Mouse (Mus musculus): ENCODE results near the gene Scgb3a1. TPM values are rescaled to one million over a fixed set of nuclear protein-coding genes. Genes with fewer than 3 reads are reported as not detected.

Scgb3a1 gene
- polyA plus RNA-seq, 1 experiment from 2014 or later, result not detected

GRCm38 (mm10) chr11:49662292-49662780 is 1.1 kb upstream of the Scgb3a1 start:
- Histone ChIP-seq H3K4me1 (no peaks in the 10 kb centered on the region), H3K9ac (no peak overlapping the region)
- 58% methylated on average over 15 of the region's 15 CpGs for WGBS

GRCm38 (mm10) chr11:49664262-49665140 is 1.1 kb downstream of the Scgb3a1 start:
- Histone ChIP-seq H3K4me1 (no peaks in the 10 kb centered on the region), H3K4me3 (replicated peaks) (no peak overlapping the region), H3K27ac (no peak overlapping the region), H3K36me3 (peaks cover 14% of the 10 kb centered on the region), H3K4me2 (no peak overlapping the region), H3K9me3 (replicated peaks) (no peaks in the 10 kb centered on the region), H3K9ac (no peak overlapping the region), H3K27me3 (no peaks in the 10 kb centered on the region)
- 0 out of 2 replicates have a peak, but pooled peaks have one; percentile 34 for ATAC-seq (replicated peaks; ENCODE audit: low FRiP score)
- 77% methylated on average over 12 of the region's 12 CpGs for WGBS

More at GRCm38 (mm10) chr11:49662292-49662780, 1.1 kb upstream of the Scgb3a1 start:
- Histone ChIP-seq H3K27me3 (no peaks in the 10 kb centered on the region), H3K27ac (no peak overlapping the region), H3K4me2 (no peak overlapping the region), H3K4me3 (replicated peaks) (no peak overlapping the region), H3K9me3 (replicated peaks) (no peaks in the 10 kb centered on the region), H3K36me3 (no peaks in the 10 kb centered on the region)
- no peak for ATAC-seq (replicated peaks; ENCODE audit: low FRiP score)

- Histone ChIP-seq H3K27ac (no peak overlapping the region), H3K36me3 (peaks cover 21% of the 10 kb centered on the region), H3K9me3 (replicated peaks) (no peaks in the 10 kb centered on the region), H3K4me3 (replicated peaks) (no peak overlapping the region), H3K4me1 (no peaks in the 10 kb centered on the region), H3K4me2 (no peak overlapping the region), H3K9ac (no peak overlapping the region), H3K27me3 (no peaks in the 10 kb centered on the region)
- 79% methylated on average over 4 of the region's 4 CpGs for WGBS
- ATAC-seq (replicated peaks; ENCODE audit: low FRiP score), result no peak
Observed at GRCm38 (mm10) chr11:49665462-49665861, 2.1 kb downstream of the Scgb3a1 start.

- H3K4me3 ChIP-seq (replicated peaks), result no peak overlapping the region
- 80% methylated on average over 3 of the region's 3 CpGs for WGBS
- H3K27ac ChIP-seq, result no peak overlapping the region
- H3K36me3 ChIP-seq, result peaks cover 77% of the 10 kb centered on the region
- ATAC-seq (replicated peaks; ENCODE audit: low FRiP score), result no peak
- H3K4me1 ChIP-seq, result no peaks in the 10 kb centered on the region
- H3K27me3 ChIP-seq, result no peaks in the 10 kb centered on the region
- H3K9me3 ChIP-seq (replicated peaks), result no peaks in the 10 kb centered on the region
- no peak overlapping the region for H3K4me2 ChIP-seq
- no peak overlapping the region for H3K9ac ChIP-seq
Observed at GRCm38 (mm10) chr11:49673433-49673832, 10.0 kb downstream of the Scgb3a1 start.

- H3K4me2 ChIP-seq, result no peak overlapping the region
- no peak for ATAC-seq (replicated peaks; ENCODE audit: low FRiP score)
- 91% methylated on average over 12 of the region's 12 CpGs for WGBS
- H3K27me3 ChIP-seq, result no peaks in the 10 kb centered on the region
- H3K27ac ChIP-seq, result no peak overlapping the region
- no peak overlapping the region for H3K9ac ChIP-seq
- H3K9me3 ChIP-seq (replicated peaks), result no peaks in the 10 kb centered on the region
- H3K4me1 ChIP-seq, result no peaks in the 10 kb centered on the region
- H3K4me3 ChIP-seq (replicated peaks), result no peak overlapping the region
- peaks cover 90% of the 10 kb centered on the region for H3K36me3 ChIP-seq
Observed at GRCm38 (mm10) chr11:49684237-49684973, 21.0 kb downstream of the Scgb3a1 start.

- Histone ChIP-seq H3K9ac (no peak overlapping the region), H3K4me3 (replicated peaks) (no peak overlapping the region), H3K36me3 (peaks cover 80% of the 10 kb centered on the region), H3K4me2 (no peak overlapping the region), H3K27ac (no peak overlapping the region), H3K9me3 (replicated peaks) (no peaks in the 10 kb centered on the region), H3K27me3 (no peaks in the 10 kb centered on the region), H3K4me1 (no peaks in the 10 kb centered on the region)
- 94% methylated on average over 3 of the region's 3 CpGs for WGBS
- no peak for ATAC-seq (replicated peaks; ENCODE audit: low FRiP score)
Observed at GRCm38 (mm10) chr11:49695013-49695412, 31.6 kb downstream of the Scgb3a1 start.

GRCm38 (mm10) chr11:49695695-49696094 is 32.3 kb downstream of the Scgb3a1 start:
- Histone ChIP-seq H3K4me1 (no peaks in the 10 kb centered on the region), H3K27me3 (no peaks in the 10 kb centered on the region), H3K27ac (no peak overlapping the region), H3K9me3 (replicated peaks) (no peaks in the 10 kb centered on the region), H3K9ac (no peak overlapping the region), H3K36me3 (peaks cover 75% of the 10 kb centered on the region), H3K4me3 (replicated peaks) (no peak overlapping the region), H3K4me2 (no peak overlapping the region)
- no peak for ATAC-seq (replicated peaks; ENCODE audit: low FRiP score)
- WGBS, result 88% methylated on average over 2 of the region's 2 CpGs

- Histone ChIP-seq H3K4me3 (replicated peaks) (no peak overlapping the region), H3K36me3 (peaks cover 75% of the 10 kb centered on the region), H3K27ac (no peak overlapping the region), H3K9me3 (replicated peaks) (no peaks in the 10 kb centered on the region), H3K9ac (no peak overlapping the region), H3K4me2 (no peak overlapping the region), H3K27me3 (no peaks in the 10 kb centered on the region), H3K4me1 (no peaks in the 10 kb centered on the region)
- no peak for ATAC-seq (replicated peaks; ENCODE audit: low FRiP score)
- 93% methylated on average over 2 of the region's 2 CpGs for WGBS
Observed at GRCm38 (mm10) chr11:49696472-49696871, 33.1 kb downstream of the Scgb3a1 start.

- no peak overlapping the region for H3K27ac ChIP-seq
- no peaks in the 10 kb centered on the region for H3K4me1 ChIP-seq
- peaks cover 74% of the 10 kb centered on the region for H3K36me3 ChIP-seq
- no peaks in the 10 kb centered on the region for H3K27me3 ChIP-seq
- no peak overlapping the region for H3K4me2 ChIP-seq
- 96% methylated on average over 5 of the region's 5 CpGs for WGBS
- H3K4me3 ChIP-seq (replicated peaks), result no peak overlapping the region
- H3K9ac ChIP-seq, result no peak overlapping the region
- H3K9me3 ChIP-seq (replicated peaks), result no peaks in the 10 kb centered on the region
- no peak for ATAC-seq (replicated peaks; ENCODE audit: low FRiP score)
Observed at GRCm38 (mm10) chr11:49697779-49698178, 34.4 kb downstream of the Scgb3a1 start.

GRCm38 (mm10) chr11:49699079-49699478 is 35.7 kb downstream of the Scgb3a1 start:
- no peak overlapping the region for H3K4me2 ChIP-seq
- 90% methylated on average over 1 of the region's 1 CpGs for WGBS
- peaks cover 72% of the 10 kb centered on the region for H3K36me3 ChIP-seq
- no peak for ATAC-seq (replicated peaks; ENCODE audit: low FRiP score)
- no peak overlapping the region for H3K9ac ChIP-seq
- H3K9me3 ChIP-seq (replicated peaks), result no peaks in the 10 kb centered on the region
- H3K4me1 ChIP-seq, result no peaks in the 10 kb centered on the region
- no peak overlapping the region for H3K4me3 ChIP-seq (replicated peaks)
- no peaks in the 10 kb centered on the region for H3K27me3 ChIP-seq
- H3K27ac ChIP-seq, result no peak overlapping the region

- H3K4me2 ChIP-seq, result no peak overlapping the region
- H3K9ac ChIP-seq, result no peak overlapping the region
- H3K4me3 ChIP-seq (replicated peaks), result no peak overlapping the region
- no peak overlapping the region for H3K27ac ChIP-seq
- H3K27me3 ChIP-seq, result no peaks in the 10 kb centered on the region
- no peaks in the 10 kb centered on the region for H3K9me3 ChIP-seq (replicated peaks)
- H3K36me3 ChIP-seq, result peaks cover 83% of the 10 kb centered on the region
- WGBS, result 96% methylated on average over 8 of the region's 8 CpGs
- ATAC-seq (replicated peaks; ENCODE audit: low FRiP score), result no peak
- H3K4me1 ChIP-seq, result no peaks in the 10 kb centered on the region
Observed at GRCm38 (mm10) chr11:49702014-49702413, 38.6 kb downstream of the Scgb3a1 start.

- Histone ChIP-seq H3K27me3 (no peaks in the 10 kb centered on the region), H3K4me2 (no peak overlapping the region), H3K9me3 (replicated peaks) (no peaks in the 10 kb centered on the region), H3K36me3 (peaks cover 67% of the 10 kb centered on the region), H3K27ac (no peak overlapping the region), H3K4me3 (replicated peaks) (no peak overlapping the region), H3K4me1 (peaks cover 6% of the 10 kb centered on the region; the same call in 1 of the 2 replicates), H3K9ac (no peak overlapping the region)
- WGBS, result 83% methylated on average over 8 of the region's 8 CpGs
- no peak for ATAC-seq (replicated peaks; ENCODE audit: low FRiP score)
Observed at GRCm38 (mm10) chr11:49704804-49705203, 41.4 kb downstream of the Scgb3a1 start.
